Mouse (Mus musculus): ENCODE results near the gene Tmem201.

DNA sequence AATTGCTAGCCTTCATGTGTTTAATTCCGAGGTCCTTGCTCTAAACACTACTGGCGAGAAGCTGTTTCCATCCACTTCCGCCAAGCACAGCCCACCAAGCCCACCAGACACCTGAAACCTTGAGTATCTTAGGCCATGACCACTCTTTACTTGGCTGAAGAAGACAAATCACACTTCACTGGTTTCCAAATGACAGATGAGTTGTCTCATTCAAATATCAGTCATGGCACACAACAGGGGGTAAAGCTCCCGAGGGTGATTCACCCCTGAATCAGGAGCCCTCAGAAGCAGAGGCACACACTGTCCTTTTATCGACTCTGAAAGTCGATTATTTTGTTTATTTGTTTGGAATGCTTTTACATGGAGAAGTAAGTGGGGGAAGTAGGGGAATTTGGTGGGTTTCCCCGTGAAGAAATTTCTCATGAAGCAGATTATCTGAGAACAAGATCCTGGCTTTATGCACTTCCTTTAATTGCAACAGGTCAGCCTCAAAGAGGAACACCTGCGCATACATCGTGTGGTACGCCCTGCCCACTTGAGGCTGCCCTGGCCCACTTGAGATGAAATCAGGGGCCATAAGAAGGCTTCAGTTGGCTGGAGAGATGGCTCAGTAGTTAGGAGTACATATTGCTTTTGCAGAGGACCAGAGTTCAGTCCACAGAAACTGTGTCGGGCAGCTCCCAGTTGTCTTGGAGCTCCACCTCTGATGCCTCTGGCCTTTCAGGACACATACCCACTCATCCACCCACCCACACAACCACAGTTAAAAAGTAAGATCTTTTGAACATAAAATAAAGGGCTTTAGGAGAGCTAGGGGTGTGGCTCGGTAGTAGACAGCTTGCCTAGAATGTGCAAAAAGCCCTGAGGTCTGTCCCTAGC lies 47.8 kb downstream of the Tmem201 start:
- TF ChIP-seq CTCF (IDR thresholded peaks at IDR 0.05; ENCODE audit: low read depth, low read length) (no peak), POLR2A (IDR thresholded peaks at IDR 0.05; ENCODE audit: borderline replicate concordance, low read depth, low read length) (no peak)

All from bone marrow macrophage, adult 2 months (primary cell).